In genomic region chr12:3868676-3869458, GRCm38 (mm10) we compare ENCODE assay signal across 8 mouse cellular contexts.
DNase-seq lines count a peak whose midpoint lies in the region; ATAC-seq and TF ChIP-seq lines count a peak whose summit lies in the region.

No protein-coding gene starts in this region.

- TF ChIP-seq CTCF in stomach, postnatal 0 days (IDR thresholded peaks at IDR 0.05; ENCODE audit: low read depth) = no peak

- no peak overlapping the region for H3K4me2 ChIP-seq in forebrain, embryonic 11.5 days (ENCODE audit: low read depth, low read length, severe bottlenecking)
- no peak overlapping the region for H3K4me2 ChIP-seq in stomach, embryonic 16.5 days (ENCODE audit: low read depth, low read length)
- H3K4me2 ChIP-seq in stomach, postnatal 0 days (replicated peaks; ENCODE audit: low read depth) = no peak overlapping the region
- no peak overlapping the region for H3K4me2 ChIP-seq in hindbrain, embryonic 12.5 days (replicated peaks)

- no peak for ATAC-seq in forebrain, embryonic 11.5 days (replicated peaks; ENCODE audit: low FRiP score)
- ATAC-seq in stomach, embryonic 16.5 days (ENCODE audit: insufficient read depth, low FRiP score) = no peak
- ATAC-seq in stomach, postnatal 0 days (ENCODE audit: low FRiP score, low TSS enrichment) = no peak
- ATAC-seq in hindbrain, embryonic 12.5 days (ENCODE audit: low FRiP score) = no peak

- no peak for TF ChIP-seq EP300 in stomach, postnatal 0 days (optimal IDR thresholded peaks at IDR 0.05)

- no peaks in the 10 kb centered on the region for H3K9me3 ChIP-seq in forebrain, embryonic 11.5 days (ENCODE audit: control insufficient read depth, low read length)
- H3K9me3 ChIP-seq in forebrain, embryonic 10.5 days = no peaks in the 10 kb centered on the region
- H3K9me3 ChIP-seq in stomach, embryonic 16.5 days (replicated peaks; ENCODE audit: control insufficient read depth, low read length) = no peaks in the 10 kb centered on the region
- H3K9me3 ChIP-seq in stomach, postnatal 0 days (ENCODE audit: control insufficient read depth, low read length) = no peaks in the 10 kb centered on the region
- H3K9me3 ChIP-seq in heart, embryonic 10.5 days = no peaks in the 10 kb centered on the region
- no peaks in the 10 kb centered on the region for H3K9me3 ChIP-seq in hindbrain, embryonic 12.5 days (replicated peaks)

- 88% methylated on average over 7 of the region's 7 CpGs for WGBS in forebrain, embryonic 11.5 days
- 92% methylated on average over 7 of the region's 7 CpGs for WGBS in forebrain, embryonic 10.5 days
- WGBS in stomach, embryonic 16.5 days = 69% methylated on average over 7 of the region's 7 CpGs
- 57% methylated on average over 7 of the region's 7 CpGs for WGBS in stomach, postnatal 0 days
- WGBS in heart, embryonic 10.5 days = 57% methylated on average over 7 of the region's 7 CpGs
- 87% methylated on average over 7 of the region's 7 CpGs for WGBS in hindbrain, embryonic 12.5 days

- H3K27me3 ChIP-seq in forebrain, embryonic 11.5 days (ENCODE audit: control insufficient read depth, insufficient read depth, low read length) = no peaks in the 10 kb centered on the region
- peaks cover 11% of the 10 kb centered on the region for H3K27me3 ChIP-seq in forebrain, embryonic 10.5 days (ENCODE audit: poor library complexity, severe bottlenecking)
- H3K27me3 ChIP-seq in stomach, embryonic 16.5 days (ENCODE audit: control insufficient read depth, insufficient read depth, low read length) = no peaks in the 10 kb centered on the region
- H3K27me3 ChIP-seq in stomach, postnatal 0 days (ENCODE audit: control insufficient read depth, insufficient read depth, low read length) = no peaks in the 10 kb centered on the region
- no peaks in the 10 kb centered on the region for H3K27me3 ChIP-seq in heart, embryonic 10.5 days (ENCODE audit: insufficient read depth, poor library complexity, severe bottlenecking)
- H3K27me3 ChIP-seq in hindbrain, embryonic 12.5 days = no peaks in the 10 kb centered on the region

- no peak overlapping the region for H3K4me3 ChIP-seq in forebrain, embryonic 11.5 days (ENCODE audit: low read depth, low read length)
- no peak overlapping the region for H3K4me3 ChIP-seq in forebrain, embryonic 10.5 days
- no peak overlapping the region for H3K4me3 ChIP-seq in stomach, embryonic 16.5 days (replicated peaks; ENCODE audit: low read length)
- H3K4me3 ChIP-seq in stomach, postnatal 0 days (ENCODE audit: low read depth, low read length) = no peak overlapping the region
- no peak overlapping the region for H3K4me3 ChIP-seq in heart, embryonic 10.5 days
- no peak overlapping the region for H3K4me3 ChIP-seq in hindbrain, embryonic 12.5 days

- peaks cover 8% of the 10 kb centered on the region for H3K4me1 ChIP-seq in forebrain, embryonic 11.5 days (replicated peaks; ENCODE audit: control insufficient read depth, insufficient read depth, low read length)
- peaks cover 37% of the 10 kb centered on the region for H3K4me1 ChIP-seq in forebrain, embryonic 10.5 days
- H3K4me1 ChIP-seq in stomach, embryonic 16.5 days (ENCODE audit: control insufficient read depth, insufficient read depth, low read length) = peaks cover 43% of the 10 kb centered on the region
- H3K4me1 ChIP-seq in stomach, postnatal 0 days (replicated peaks; ENCODE audit: control insufficient read depth, insufficient read depth) = 0 out of 2 replicates have a peak, but pooled peaks cover 2% of the 10 kb centered on the region
- H3K4me1 ChIP-seq in heart, embryonic 10.5 days = peaks cover 66% of the 10 kb centered on the region
- H3K4me1 ChIP-seq in hindbrain, embryonic 12.5 days = peaks cover 9% of the 10 kb centered on the region

- peak; percentile 42 for DNase-seq in forebrain, embryonic 11.5 days (ENCODE audit: low spot score)
- DNase-seq in forebrain, embryonic 10.5 days (ENCODE audit: extremely low spot score, low spot score) = no peak
- DNase-seq in stomach, postnatal 0 days (ENCODE audit: low spot score) = no peak
- no peak for DNase-seq in heart, embryonic 10.5 days (ENCODE audit: low spot score)
- peak; percentile 47 to 66 for DNase-seq in lung, postnatal 4 days
- no peak for DNase-seq in retina, embryonic 14.5 days (ENCODE audit: low spot score)

- no peak overlapping the region for H3K27ac ChIP-seq in forebrain, embryonic 11.5 days (ENCODE audit: low read depth, low read length)
- no peak overlapping the region for H3K27ac ChIP-seq in forebrain, embryonic 10.5 days
- H3K27ac ChIP-seq in stomach, embryonic 16.5 days (ENCODE audit: low read length) = peak overlapping the region; percentile 3; the same call in 1 of the 2 replicates
- H3K27ac ChIP-seq in stomach, postnatal 0 days (replicated peaks) = no peak overlapping the region
- H3K27ac ChIP-seq in heart, embryonic 10.5 days = peak overlapping the region; percentile 76
- no peak overlapping the region for H3K27ac ChIP-seq in hindbrain, embryonic 12.5 days

- H3K9ac ChIP-seq in forebrain, embryonic 11.5 days (ENCODE audit: low read length) = no peak overlapping the region
- H3K9ac ChIP-seq in stomach, embryonic 16.5 days (ENCODE audit: low read length) = 0 out of 2 replicates have a peak overlapping the region, but pooled peaks have one; percentile 21
- H3K9ac ChIP-seq in stomach, postnatal 0 days (ENCODE audit: low read length) = no peak overlapping the region
- no peak overlapping the region for H3K9ac ChIP-seq in hindbrain, embryonic 12.5 days

- no peaks in the 10 kb centered on the region for H3K36me3 ChIP-seq in forebrain, embryonic 11.5 days (ENCODE audit: control insufficient read depth, insufficient read depth, low read length)
- H3K36me3 ChIP-seq in forebrain, embryonic 10.5 days (replicated peaks) = peaks cover 27% of the 10 kb centered on the region
- H3K36me3 ChIP-seq in stomach, embryonic 16.5 days (ENCODE audit: control insufficient read depth, insufficient read depth, low read length) = peaks cover 14% of the 10 kb centered on the region; the same call in 1 of the 2 replicates
- H3K36me3 ChIP-seq in stomach, postnatal 0 days (ENCODE audit: control insufficient read depth, insufficient read depth, low read length) = peaks cover 18% of the 10 kb centered on the region
- H3K36me3 ChIP-seq in heart, embryonic 10.5 days = peaks cover 47% of the 10 kb centered on the region
- H3K36me3 ChIP-seq in hindbrain, embryonic 12.5 days = peaks cover 19% of the 10 kb centered on the region

Comparison
In these comparisons a context has a peak if more than half of its experiments do, and no peak if none do; other contexts are left out.
1. DNase-seq: peak in forebrain, embryonic 11.5 days (single experiment) and lung, postnatal 4 days (2 of 2); none in forebrain, embryonic 10.5 days (single experiment), stomach, postnatal 0 days (single experiment), heart, embryonic 10.5 days (single experiment) and retina, embryonic 14.5 days (single experiment).
2. H3K27ac ChIP-seq: peak in stomach, embryonic 16.5 days (single experiment) and heart, embryonic 10.5 days (single experiment); none in forebrain, embryonic 11.5 days (single experiment), forebrain, embryonic 10.5 days (single experiment), stomach, postnatal 0 days (single experiment) and hindbrain, embryonic 12.5 days (single experiment).